Mouse (Mus musculus) stomach, postnatal 0 days (tissue): Measurements from ENCODE around the gene Pde1c.

Source experiments
- CTCF ChIP-seq: IDR thresholded peaks from 2 replicates; pipeline ENCODE4 v1.5.1; 2016; ENCODE audit warnings: antibody characterized with exemption, low read depth, mild to moderate bottlenecking, moderate library complexity
- EP300 ChIP-seq: optimal IDR thresholded peaks from 2 replicates; pipeline ENCODE3; 2016; ENCODE audit warnings: antibody characterized with exemption

- TF ChIP-seq CTCF (no peak), EP300 (no peak)
These were observed 311.2 kb downstream of the Pde1c start for GRCm38 (mm10) chr6:56257555-56258297.
